Mouse (Mus musculus): Measurements from ENCODE around the gene Ahsg. TPM values are rescaled to one million over a fixed set of nuclear protein-coding genes. Genes with fewer than 3 reads are reported as not detected.

The Ahsg gene
- polyA plus RNA-seq, 1 experiment = 0.44 TPM

- no peak for DNase-seq (ENCODE audit: low read depth)
- TF ChIP-seq POLR2A (IDR thresholded peaks at IDR 0.05; ENCODE audit: borderline replicate concordance, extremely low read depth, insufficient read depth, insufficient read length, poor library complexity, severe bottlenecking) (no peak), CTCF (IDR thresholded peaks at IDR 0.05; ENCODE audit: borderline replicate concordance, extremely low read depth, insufficient read depth, insufficient read length) (no peak)
Measured at GRCm38 (mm10) chr16:22889716-22890115, 1.4 kb upstream of the Ahsg start.

GRCm38 (mm10) chr16:22891733-22892154, 667 bp downstream of the Ahsg start:
- DNase-seq (ENCODE audit: low read depth) = no peak
- no peak for TF ChIP-seq POLR2A (IDR thresholded peaks at IDR 0.05; ENCODE audit: borderline replicate concordance, extremely low read depth, insufficient read depth, insufficient read length, poor library complexity, severe bottlenecking)
- TF ChIP-seq CTCF (IDR thresholded peaks at IDR 0.05; ENCODE audit: borderline replicate concordance, extremely low read depth, insufficient read depth, insufficient read length) = no peak

GRCm38 (mm10) chr16:22894095-22894494, 3.0 kb downstream of the Ahsg start:
- TF ChIP-seq CTCF (IDR thresholded peaks at IDR 0.05; ENCODE audit: borderline replicate concordance, extremely low read depth, insufficient read depth, insufficient read length) (no peak), POLR2A (IDR thresholded peaks at IDR 0.05; ENCODE audit: borderline replicate concordance, extremely low read depth, insufficient read depth, insufficient read length, poor library complexity, severe bottlenecking) (no peak)
- no peak for DNase-seq (ENCODE audit: low read depth)

GRCm38 (mm10) chr16:22896618-22897017, 5.5 kb downstream of the Ahsg start:
- no peak for TF ChIP-seq CTCF (IDR thresholded peaks at IDR 0.05; ENCODE audit: borderline replicate concordance, extremely low read depth, insufficient read depth, insufficient read length)
- TF ChIP-seq POLR2A (IDR thresholded peaks at IDR 0.05; ENCODE audit: borderline replicate concordance, extremely low read depth, insufficient read depth, insufficient read length, poor library complexity, severe bottlenecking) = no peak
- DNase-seq (ENCODE audit: low read depth) = no peak

GRCm38 (mm10) chr16:22899346-22899745, 8.3 kb downstream of the Ahsg start:
- no peak for DNase-seq (ENCODE audit: low read depth)
- no peak for TF ChIP-seq POLR2A (IDR thresholded peaks at IDR 0.05; ENCODE audit: borderline replicate concordance, extremely low read depth, insufficient read depth, insufficient read length, poor library complexity, severe bottlenecking)
- no peak for TF ChIP-seq CTCF (IDR thresholded peaks at IDR 0.05; ENCODE audit: borderline replicate concordance, extremely low read depth, insufficient read depth, insufficient read length)

- no peak for DNase-seq (ENCODE audit: low read depth)
- TF ChIP-seq CTCF (IDR thresholded peaks at IDR 0.05; ENCODE audit: borderline replicate concordance, extremely low read depth, insufficient read depth, insufficient read length) = no peak
- TF ChIP-seq POLR2A (IDR thresholded peaks at IDR 0.05; ENCODE audit: borderline replicate concordance, extremely low read depth, insufficient read depth, insufficient read length, poor library complexity, severe bottlenecking) = no peak
Measured at GRCm38 (mm10) chr16:22899866-22900570, 8.9 kb downstream of the Ahsg start.

GRCm38 (mm10) chr16:22901326-22901725, 10.2 kb downstream of the Ahsg start:
- no peak for DNase-seq (ENCODE audit: low read depth)
- TF ChIP-seq POLR2A (IDR thresholded peaks at IDR 0.05; ENCODE audit: borderline replicate concordance, extremely low read depth, insufficient read depth, insufficient read length, poor library complexity, severe bottlenecking) (no peak), CTCF (IDR thresholded peaks at IDR 0.05; ENCODE audit: borderline replicate concordance, extremely low read depth, insufficient read depth, insufficient read length) (no peak)

GRCm38 (mm10) chr16:22909290-22909689, 18.2 kb downstream of the Ahsg start:
- no peak for DNase-seq (ENCODE audit: low read depth)

GRCm38 (mm10) chr16:22911986-22912385, 20.9 kb downstream of the Ahsg start:
- no peak for DNase-seq (ENCODE audit: low read depth)
- TF ChIP-seq POLR2A (IDR thresholded peaks at IDR 0.05; ENCODE audit: borderline replicate concordance, extremely low read depth, insufficient read depth, insufficient read length, poor library complexity, severe bottlenecking) = no peak
- TF ChIP-seq CTCF (IDR thresholded peaks at IDR 0.05; ENCODE audit: borderline replicate concordance, extremely low read depth, insufficient read depth, insufficient read length) = no peak

More at GRCm38 (mm10) chr16:22909290-22909689, 18.2 kb downstream of the Ahsg start:
- TF ChIP-seq POLR2A (IDR thresholded peaks at IDR 0.05; ENCODE audit: borderline replicate concordance, extremely low read depth, insufficient read depth, insufficient read length, poor library complexity, severe bottlenecking) (no peak), CTCF (IDR thresholded peaks at IDR 0.05; ENCODE audit: borderline replicate concordance, extremely low read depth, insufficient read depth, insufficient read length) (no peak)

GRCm38 (mm10) chr16:22912886-22913285, 21.8 kb downstream of the Ahsg start:
- no peak for TF ChIP-seq POLR2A (IDR thresholded peaks at IDR 0.05; ENCODE audit: borderline replicate concordance, extremely low read depth, insufficient read depth, insufficient read length, poor library complexity, severe bottlenecking)
- TF ChIP-seq CTCF (IDR thresholded peaks at IDR 0.05; ENCODE audit: borderline replicate concordance, extremely low read depth, insufficient read depth, insufficient read length) = no peak
- DNase-seq (ENCODE audit: low read depth) = no peak

GRCm38 (mm10) chr16:22914276-22914675, 23.2 kb downstream of the Ahsg start:
- DNase-seq (ENCODE audit: low read depth) = no peak

GRCm38 (mm10) chr16:22918034-22918433, 27.0 kb downstream of the Ahsg start, which contains the start of gene Fetub:
Gene Fetub, plus strand, starts transcription at chr16:22918334.
- DNase-seq (ENCODE audit: low read depth) = no peak
- TF ChIP-seq CTCF (IDR thresholded peaks at IDR 0.05; ENCODE audit: borderline replicate concordance, extremely low read depth, insufficient read depth, insufficient read length) (no peak), POLR2A (IDR thresholded peaks at IDR 0.05; ENCODE audit: borderline replicate concordance, extremely low read depth, insufficient read depth, insufficient read length, poor library complexity, severe bottlenecking) (no peak)

More at GRCm38 (mm10) chr16:22914276-22914675, 23.2 kb downstream of the Ahsg start:
- TF ChIP-seq CTCF (IDR thresholded peaks at IDR 0.05; ENCODE audit: borderline replicate concordance, extremely low read depth, insufficient read depth, insufficient read length) (no peak), POLR2A (IDR thresholded peaks at IDR 0.05; ENCODE audit: borderline replicate concordance, extremely low read depth, insufficient read depth, insufficient read length, poor library complexity, severe bottlenecking) (no peak)
